Mouse (Mus musculus) layer of hippocampus, adult 2 months (tissue): Measurements from ENCODE around the gene Gnas. TPM values are rescaled to one million over a fixed set of nuclear protein-coding genes. Genes with fewer than 3 reads are reported as not detected.
A peak's percentile ranks its signal among the peaks of the same experiment; 100 is the strongest.

Experiments used
- DNase-seq, 2 experiments: peaks; one replicate each; pipeline ENCODE4 v3.0.0; 2022; ENCODE audit warnings: low spot score in 2 of 2
- H3K27ac ChIP-seq: fragments of 200-600 bp; 2 replicates; pipeline ENCODE4 v1.8.1; 2022
- H3K4me3 ChIP-seq: fragments of 200-600 bp; 2 replicates; pipeline ENCODE4 v1.8.1; 2022; ENCODE audit warnings: mild to moderate bottlenecking
- CTCF ChIP-seq: fragments of 200-600 bp; conservative IDR thresholded peaks from 2 replicates; pipeline ENCODE4 v1.8.1; 2022; ENCODE audit warnings: antibody characterized with exemption, mild to moderate bottlenecking, moderate library complexity
- total RNA-seq, 2 experiments: library from RNA; stranded (reverse); gene quantifications; 2 replicates each; pipeline ENCODE4 v1.2.3; 2021

Gnas gene
- total RNA-seq, 2 experiments from 2014 or later: 1,674 to 1,781 TPM

DNA sequence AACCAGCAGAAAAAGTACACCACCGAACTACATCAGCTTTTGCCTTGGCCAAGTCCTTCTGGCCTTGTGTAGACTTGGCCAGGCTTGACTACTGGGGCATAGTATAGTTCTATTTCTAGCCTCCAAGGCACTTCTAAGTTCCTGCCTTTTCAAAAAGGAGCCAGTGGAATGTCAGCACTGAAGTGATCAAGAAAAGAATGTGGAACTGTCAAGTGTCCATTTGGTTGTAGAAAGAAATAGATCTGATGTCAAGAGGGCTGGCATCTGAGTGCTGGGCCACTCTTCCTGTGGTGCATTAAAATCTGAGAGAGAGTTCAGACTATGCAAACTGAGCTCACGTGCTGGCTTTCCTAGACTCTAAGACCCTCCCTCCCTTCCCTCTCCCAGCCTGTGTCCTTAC, 10.2 kb upstream of the Gnas start:
- TF ChIP-seq CTCF: no peak
- no peak overlapping the region for H3K4me3 ChIP-seq

DNA sequence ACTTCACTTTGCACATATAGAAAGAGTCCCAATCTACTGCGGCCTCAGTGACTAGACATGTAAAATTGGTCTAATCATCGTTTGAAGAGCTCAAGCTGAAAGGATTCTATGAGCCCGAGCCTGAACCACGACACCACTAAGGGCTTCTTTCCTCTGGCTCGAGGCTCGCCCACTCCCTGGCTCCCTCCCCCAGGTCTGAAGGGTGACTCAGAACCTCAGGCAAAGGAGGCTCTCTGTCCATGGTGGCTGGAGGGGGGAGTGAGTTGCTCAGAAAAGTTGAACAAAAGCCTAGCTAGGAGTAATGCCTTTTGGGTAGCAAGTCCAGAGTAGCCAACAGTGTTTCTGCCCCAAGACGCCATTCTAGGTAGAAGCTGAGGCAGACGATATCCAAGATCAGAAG, 4.3 kb upstream of the Gnas start:
- TF ChIP-seq CTCF: no peak
- H3K27ac ChIP-seq: no peak overlapping the region
- DNase-seq: no peak
- H3K4me3 ChIP-seq: no peak overlapping the region

More for the DNA sequence above, 10.2 kb upstream of the Gnas start:
- DNase-seq: no peak
- H3K27ac ChIP-seq: no peak overlapping the region

DNA sequence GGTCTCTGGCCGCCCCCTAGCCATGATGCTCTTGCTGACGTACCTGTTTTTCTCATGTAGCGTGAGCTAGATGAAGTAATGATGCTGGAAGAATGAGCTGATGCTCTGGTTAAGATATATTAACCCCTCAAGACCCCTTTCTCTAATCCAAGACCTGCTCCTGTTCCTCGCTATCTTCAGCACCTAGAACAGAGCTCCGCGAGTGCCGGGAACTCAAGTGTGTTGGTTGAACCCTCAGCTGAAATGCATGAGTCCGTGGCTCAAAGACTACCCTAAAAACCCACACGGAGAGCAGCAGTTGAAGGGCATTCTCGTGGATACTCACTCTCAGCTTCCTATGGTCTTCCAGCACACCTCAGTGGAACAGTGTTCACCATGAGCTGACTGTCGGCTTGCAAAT, 779 bp upstream of the Gnas start:
- no peak overlapping the region; the same call in 1 of the 2 replicates for H3K4me3 ChIP-seq
- TF ChIP-seq CTCF: no peak
- no peak overlapping the region for H3K27ac ChIP-seq
- DNase-seq: no peak

DNA sequence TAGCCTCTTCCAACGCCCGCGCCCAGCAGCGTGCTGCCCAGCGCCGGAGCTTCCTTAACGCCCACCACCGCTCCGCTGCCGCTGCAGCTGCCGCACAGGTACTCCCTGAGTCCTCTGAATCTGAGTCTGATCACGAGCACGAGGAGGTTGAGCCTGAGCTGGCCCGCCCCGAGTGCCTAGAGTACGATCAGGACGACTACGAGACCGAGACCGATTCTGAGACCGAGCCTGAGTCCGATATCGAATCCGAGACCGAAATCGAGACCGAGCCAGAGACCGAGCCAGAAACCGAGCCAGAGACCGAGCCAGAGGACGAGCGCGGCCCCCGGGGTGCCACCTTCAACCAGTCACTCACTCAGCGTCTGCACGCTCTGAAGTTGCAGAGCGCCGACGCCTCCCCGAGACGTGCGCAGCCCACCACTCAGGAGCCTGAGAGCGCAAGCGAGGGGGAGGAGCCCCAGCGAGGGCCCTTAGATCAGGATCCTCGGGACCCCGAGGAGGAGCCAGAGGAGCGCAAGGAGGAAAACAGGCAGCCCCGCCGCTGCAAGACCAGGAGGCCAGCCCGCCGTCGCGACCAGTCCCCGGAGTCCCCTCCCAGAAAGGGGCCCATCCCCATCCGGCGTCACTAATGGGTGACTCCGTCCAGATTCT, 812 bp downstream of the Gnas start:
- TF ChIP-seq CTCF: no peak
- Histone ChIP-seq H3K4me3 (no peak overlapping the region), H3K27ac (no peak overlapping the region)

GRCm38 (mm10) chr2:174285921-174286470, 1.9 kb downstream of the Gnas start:
- Histone ChIP-seq H3K27ac (no peak overlapping the region), H3K4me3 (no peak overlapping the region)
- no peak for TF ChIP-seq CTCF
- DNase-seq: no peak

More for the DNA sequence above, 812 bp downstream of the Gnas start:
- DNase-seq: no peak

DNA sequence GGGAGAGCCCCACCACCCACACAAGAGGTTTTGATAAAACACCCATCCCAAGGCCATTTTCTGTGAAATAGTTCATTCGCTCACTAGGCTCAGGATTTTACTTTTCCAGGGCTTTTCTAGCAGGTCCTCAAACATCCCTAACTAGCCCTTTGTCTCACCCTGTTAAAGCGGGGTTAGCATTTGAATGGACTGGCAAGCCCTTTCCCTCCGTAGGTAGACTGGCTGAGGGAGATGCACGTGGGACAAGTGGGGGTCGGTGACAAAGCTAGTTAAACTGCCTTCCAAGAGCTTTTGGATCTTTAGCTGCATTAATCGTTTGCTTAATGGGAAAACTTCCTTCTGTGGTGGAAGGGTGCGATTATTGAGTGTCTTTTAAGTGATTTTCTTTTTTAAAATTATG, 3.8 kb downstream of the Gnas start:
- Histone ChIP-seq H3K4me3 (no peak overlapping the region), H3K27ac (no peak overlapping the region)
- DNase-seq: no peak
- no peak for TF ChIP-seq CTCF

DNA sequence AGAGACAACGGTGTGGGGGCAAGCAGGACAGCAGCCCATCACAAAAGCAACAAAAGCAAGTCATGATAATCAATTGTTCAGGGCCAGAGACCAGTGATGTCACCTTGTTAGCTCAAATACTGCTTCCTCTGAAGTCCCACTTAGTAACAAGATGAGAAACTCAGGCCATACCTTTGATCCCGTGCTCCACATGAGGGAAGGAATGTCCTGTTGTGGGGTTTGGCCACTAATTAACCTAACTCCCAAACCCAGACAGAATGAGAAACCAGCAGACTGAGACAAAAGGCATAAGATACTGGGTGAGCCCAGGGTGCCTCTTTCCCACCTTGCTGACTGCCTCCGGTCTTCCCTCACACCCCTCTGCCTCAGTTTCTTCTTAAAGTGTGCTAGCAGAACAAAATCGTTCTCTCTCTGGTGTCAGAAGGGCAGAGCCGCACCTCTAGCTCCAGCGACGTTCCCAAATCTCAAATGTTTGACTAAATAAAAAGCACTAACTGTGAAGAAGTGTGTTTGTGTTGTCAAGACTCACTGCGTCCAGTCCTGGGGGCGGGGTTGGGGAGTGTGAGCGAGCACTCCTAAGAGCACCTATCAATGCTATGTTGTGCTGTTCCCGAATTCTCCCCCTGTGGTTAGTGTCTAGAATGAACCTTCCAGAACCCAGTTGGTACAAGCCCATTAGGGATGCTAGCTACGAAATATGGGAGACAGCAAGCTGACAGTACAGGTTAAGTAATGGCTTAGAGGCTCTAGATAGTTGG, 4.7 kb downstream of the Gnas start:
- Histone ChIP-seq H3K27ac (no peak overlapping the region), H3K4me3 (no peak overlapping the region)
- DNase-seq: no peak
- TF ChIP-seq CTCF: no peak

GRCm38 (mm10) chr2:174291029-174291661, 7.0 kb downstream of the Gnas start:
- no peak for TF ChIP-seq CTCF
- DNase-seq: no peak
- no peak overlapping the region for H3K27ac ChIP-seq
- H3K4me3 ChIP-seq: no peak overlapping the region

- Histone ChIP-seq H3K4me3 (no peak overlapping the region), H3K27ac (no peak overlapping the region)
- no peak for DNase-seq
- no peak for TF ChIP-seq CTCF
These were observed 7.5 kb downstream of the Gnas start for GRCm38 (mm10) chr2:174291662-174292030.

- no peak overlapping the region for H3K27ac ChIP-seq
- TF ChIP-seq CTCF: no peak
- peak overlapping the region; percentile 48 for H3K4me3 ChIP-seq
- no peak for DNase-seq
These were observed 10.3 kb downstream of the Gnas start for GRCm38 (mm10) chr2:174294457-174294856.

DNA sequence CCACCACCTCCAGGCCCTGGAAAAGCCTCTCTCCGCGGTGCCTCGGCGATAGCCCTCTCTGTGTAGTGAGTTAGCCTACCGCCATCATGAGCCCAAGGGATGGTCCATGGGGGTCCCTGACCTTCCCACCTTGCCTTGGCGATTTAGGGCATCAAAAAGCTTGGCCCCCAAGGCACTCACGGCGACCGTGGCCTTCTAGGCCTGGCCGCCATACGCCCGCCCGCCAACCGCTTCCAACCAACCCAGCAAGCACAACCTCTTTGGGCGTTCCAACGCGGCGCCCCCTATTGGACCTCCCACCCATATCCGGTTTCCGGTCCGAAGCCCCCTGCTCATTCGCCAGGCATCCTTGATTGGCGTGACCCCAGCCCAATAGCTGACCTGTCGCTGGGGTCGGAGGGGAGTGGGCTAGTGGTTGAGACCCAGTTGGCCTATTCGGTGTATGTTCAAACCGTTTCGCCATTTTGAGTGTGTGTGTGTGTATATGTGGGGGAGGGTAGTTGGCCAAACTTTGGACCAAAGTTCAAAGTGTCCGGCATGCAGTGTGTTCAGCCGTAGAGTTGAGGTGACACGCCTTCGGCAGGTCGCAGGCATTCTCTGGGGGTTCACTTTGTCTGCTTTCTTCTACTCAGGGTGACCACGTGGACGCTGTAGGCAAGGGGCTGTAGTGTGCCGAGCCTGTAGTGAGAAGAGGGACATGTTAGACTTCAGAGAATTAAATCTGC, 11.2 kb downstream of the Gnas start:
- Histone ChIP-seq H3K4me3 (peak overlapping the region; percentile 48), H3K27ac (no peak overlapping the region)
- DNase-seq: peak; percentile 49 to 53
- TF ChIP-seq CTCF: no peak; the same call in 1 of the 2 replicates

- H3K27ac ChIP-seq: no peak overlapping the region
- H3K4me3 ChIP-seq: peak overlapping the region; percentile 48; the same call in 1 of the 2 replicates
- DNase-seq: no peak
- TF ChIP-seq CTCF: no peak
These were observed 11.9 kb downstream of the Gnas start for GRCm38 (mm10) chr2:174295900-174296465.
